Mouse (Mus musculus): ENCODE results near the gene Eif6.
"Not testable (repeated sequence)": the region's sequence is repeated elsewhere in the genome, so short reads cannot be mapped to it uniquely, and the experiment has no call there.

Eif6 gene

GRCm38 (mm10) chr2:155826630-155827424, at the start of gene Eif6:
Gene Eif6, minus strand, starts transcription at chr2:155826925.
- peak; percentile 90 for DNase-seq

GRCm38 (mm10) chr2:155873636-155874035, 46.9 kb upstream of the Eif6 start:
- no peak for DNase-seq

GRCm38 (mm10) chr2:155872930-155873507, 46.3 kb upstream of the Eif6 start:
- no peak for DNase-seq

GRCm38 (mm10) chr2:155872486-155872885, 45.8 kb upstream of the Eif6 start:
- DNase-seq = no peak

GRCm38 (mm10) chr2:155869772-155870171, 43.0 kb upstream of the Eif6 start:
- DNase-seq = no peak

- no peak for DNase-seq
These were observed 41.6 kb upstream of the Eif6 start for GRCm38 (mm10) chr2:155868320-155868719.

GRCm38 (mm10) chr2:155863301-155863867, 36.7 kb upstream of the Eif6 start:
- no peak for DNase-seq

- DNase-seq = peak; percentile 19
These were observed 36.0 kb upstream of the Eif6 start for GRCm38 (mm10) chr2:155862573-155863300.

GRCm38 (mm10) chr2:155861581-155861980, 34.9 kb upstream of the Eif6 start:
- no peak for DNase-seq

GRCm38 (mm10) chr2:155860102-155860501, 33.4 kb upstream of the Eif6 start:
- DNase-seq = no peak

- no peak for DNase-seq
These were observed 25.8 kb upstream of the Eif6 start for GRCm38 (mm10) chr2:155852536-155852935.

GRCm38 (mm10) chr2:155850120-155850519, 23.4 kb upstream of the Eif6 start:
- DNase-seq = no peak

GRCm38 (mm10) chr2:155849464-155849863, 22.7 kb upstream of the Eif6 start:
- DNase-seq = no peak

- peak; percentile 78 for DNase-seq
These were observed 21.6 kb upstream of the Eif6 start for GRCm38 (mm10) chr2:155848291-155848690.

GRCm38 (mm10) chr2:155846930-155847329, 20.2 kb upstream of the Eif6 start:
- no peak for DNase-seq

GRCm38 (mm10) chr2:155838961-155839360, 12.2 kb upstream of the Eif6 start:
- DNase-seq = no peak

- DNase-seq = no peak
These were observed 11.2 kb upstream of the Eif6 start for GRCm38 (mm10) chr2:155837961-155838360.

- DNase-seq = no peak
These were observed 8.0 kb upstream of the Eif6 start, which contains the start of gene Fam83c for GRCm38 (mm10) chr2:155834732-155835131. Gene Fam83c, minus strand, starts transcription at chr2:155834854.

GRCm38 (mm10) chr2:155832087-155832486, 5.4 kb upstream of the Eif6 start:
- DNase-seq = not testable (repeated sequence)

- DNase-seq = no peak
These were observed 4.6 kb upstream of the Eif6 start for GRCm38 (mm10) chr2:155831302-155831701.

- no peak for DNase-seq
These were observed 4.1 kb upstream of the Eif6 start for GRCm38 (mm10) chr2:155830841-155831240.

GRCm38 (mm10) chr2:155825904-155826629, 658 bp downstream of the Eif6 start:
- DNase-seq = no peak

GRCm38 (mm10) chr2:155823722-155824121, 3.0 kb downstream of the Eif6 start:
- DNase-seq = no peak

Measured in right cerebral cortex, adult 18-20 months (tissue).